Mouse (Mus musculus) lung, adult 2 months (tissue): ENCODE results near the gene Cdhr1.

Experiments
- CTCF ChIP-seq: fragments of 200-500 bp; IDR thresholded peaks from 2 replicates; pipeline ENCODE4 v1.5.1; 2011; ENCODE audit warnings: mild to moderate bottlenecking, low read length, control low read depth; ENCODE audit not compliant: insufficient read depth
- POLR2A ChIP-seq: fragments of 200-500 bp; IDR thresholded peaks from 2 replicates; pipeline ENCODE4 v1.6.1; 2011; ENCODE audit warnings: low read depth, mild to moderate bottlenecking, control low read depth, low read length, borderline replicate concordance; ENCODE audit errors: extremely low read depth

DNA sequence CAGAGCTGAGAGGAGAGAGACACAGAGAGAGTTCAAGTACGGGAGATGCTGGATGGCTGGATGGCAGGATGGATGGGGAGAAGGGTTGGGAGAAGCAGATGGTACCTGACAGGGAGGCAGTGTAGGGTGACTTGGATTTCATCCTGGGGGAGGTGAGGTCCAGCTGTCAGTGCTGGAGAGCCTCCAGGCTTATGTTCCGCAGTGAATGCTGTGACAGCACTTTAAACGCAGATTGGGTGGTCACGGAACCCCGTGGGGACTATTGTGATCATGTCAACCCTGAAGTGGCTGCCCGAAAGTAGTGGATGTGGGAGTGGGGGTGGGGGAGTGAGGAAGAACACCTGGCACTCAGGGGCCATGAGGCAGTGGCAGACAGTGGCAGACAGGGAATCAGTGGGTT, 3.7 kb downstream of the Cdhr1 start:
- TF ChIP-seq POLR2A (no peak), CTCF (no peak)
